8 mouse cellular contexts compared by ENCODE assay signal in the genomic region with DNA sequence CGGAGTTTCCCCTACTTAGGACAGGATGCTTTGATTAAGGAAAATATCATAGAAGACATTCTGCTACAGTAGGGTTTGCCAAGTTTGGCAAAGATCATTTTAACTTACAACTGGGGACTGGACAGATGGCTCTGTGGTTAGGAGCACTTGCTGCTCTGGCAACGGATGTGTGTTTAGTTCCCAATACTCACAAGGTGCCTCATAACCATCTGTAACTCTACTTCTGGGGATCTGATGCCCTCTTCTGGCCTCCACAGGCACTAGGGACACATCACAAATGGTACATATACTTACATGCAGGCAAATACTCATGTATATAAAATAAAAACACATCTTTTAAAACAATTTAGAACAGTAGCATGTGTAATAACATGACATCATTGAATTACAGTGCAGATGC. TPM values are rescaled to one million over a fixed set of nuclear protein-coding genes. Genes with fewer than 3 reads are reported as not detected.
DNase-seq lines count a peak whose midpoint lies in the region; TF ChIP-seq lines count a peak whose summit lies in the region.

No protein-coding gene starts in this region.

- H3K27me3 ChIP-seq in splenic B cell, adult 2 months (ENCODE audit: control insufficient read depth, insufficient read depth, low read length, poor library complexity, severe bottlenecking), result no peaks in the 10 kb centered on the region

- peak; percentile 31 for DNase-seq in gastrocnemius, adult 2 months
- DNase-seq in gastrocnemius, adult 8-10 months (ENCODE audit: low spot score in 2 of 2), result no peak
- DNase-seq in ovary, postnatal 36 days (ENCODE audit: low spot score), result peak; percentile 21
- no peak for DNase-seq in ovary, postnatal 10 days (ENCODE audit: low spot score)
- DNase-seq in layer of hippocampus, adult 11-12 months (ENCODE audit: low spot score), result peak; percentile 30
- peak; percentile 2 for DNase-seq in splenic B cell, adult 2 months (ENCODE audit: low read depth, low spot score)
- DNase-seq in yolk sac, embryonic 10.5 days (ENCODE audit: low spot score), result no peak

- H3K36me3 ChIP-seq in splenic B cell, adult 2 months (ENCODE audit: control insufficient read depth, insufficient read depth, low read length, poor library complexity, severe bottlenecking), result no peaks in the 10 kb centered on the region

- no peak overlapping the region for H3K27ac ChIP-seq in gastrocnemius, adult 2 months
- no peak overlapping the region for H3K27ac ChIP-seq in cortical plate, adult 2 months (ENCODE audit: insufficient read depth, low read length)

- H3K4me1 ChIP-seq in cortical plate, adult 2 months (ENCODE audit: control insufficient read depth, insufficient read depth, low read length), result no peaks in the 10 kb centered on the region

- TF ChIP-seq POLR2A in cortical plate, adult 2 months (IDR thresholded peaks at IDR 0.05; ENCODE audit: extremely low read depth, insufficient read depth, low read length), result no peak

- TF ChIP-seq CTCF in gastrocnemius, adult 2 months (IDR thresholded peaks at IDR 0.05), result peak; percentile 64
- peak; percentile 55 for TF ChIP-seq CTCF in cortical plate, adult 2 months (IDR thresholded peaks at IDR 0.05; ENCODE audit: extremely low read depth, insufficient read depth, low read length)

- no peak overlapping the region for H3K4me3 ChIP-seq in gastrocnemius, adult 2 months
- no peak overlapping the region for H3K4me3 ChIP-seq in cortical plate, adult 2 months (ENCODE audit: insufficient read depth, low read length)

- intact Hi-C loops in gastrocnemius, adult 2 months (cut with DNase I), result loop anchor here (1.0 kb wide), 1 partner anchor 103 kb away; no protein-coding TSS in a partner anchor

RNA-seq across cellular contexts. Expression of gene Rnf212b, which starts 3.9 kb away (rescaled TPM):
- total RNA-seq in gastrocnemius, adult 2 months (2021), result 1 to 10 TPM; 1.0 to 5.0 TPM
- 1 to 10 TPM; 2.2 to 3.2 (median 2.5) TPM for total RNA-seq in gastrocnemius, adult 8-10 months (2022)
- not detected in 2 replicates for polyA plus RNA-seq in cortical plate, adult 2 months (2012; rRNA removed)

RNA-seq across cellular contexts. Expression of gene Slc7a8, which starts 36.0 kb away (rescaled TPM):
- 10 to 100 TPM; 21.4 to 23.6 TPM for total RNA-seq in gastrocnemius, adult 2 months (2021)
- total RNA-seq in gastrocnemius, adult 8-10 months (2022), result 10 to 100 TPM; 11.3 to 17.4 (median 12.2) TPM
- polyA plus RNA-seq in cortical plate, adult 2 months (2012; rRNA removed), result 51.3 and 54.7 TPM in 2 replicates

RNA-seq across cellular contexts. Expression of gene Homez, which starts 53.0 kb away (rescaled TPM):
- total RNA-seq in gastrocnemius, adult 2 months (2021), result 1 to 10 TPM; 3.0 to 5.2 TPM
- total RNA-seq in gastrocnemius, adult 8-10 months (2022), result 1 to 10 TPM; 3.3 to 7.6 (median 5.2) TPM
- 9.6 TPM in 2 replicates for polyA plus RNA-seq in cortical plate, adult 2 months (2012; rRNA removed)

RNA-seq across cellular contexts. Expression of gene Ppp1r3e, which starts 59.6 kb away (rescaled TPM):
- total RNA-seq in gastrocnemius, adult 2 months (2021), result 1 to 10 TPM; 2.6 to 3.5 TPM
- 1 to 10 TPM; 3.6 to 5.3 (median 4.0) TPM for total RNA-seq in gastrocnemius, adult 8-10 months (2022)
- polyA plus RNA-seq in cortical plate, adult 2 months (2012; rRNA removed), result 15.7 and 16.1 TPM in 2 replicates

Comparison
In these comparisons a context has a peak if more than half of its experiments do, and no peak if none do; other contexts are left out.
1. DNase-seq: peak in gastrocnemius, adult 2 months (single experiment), ovary, postnatal 36 days (single experiment), layer of hippocampus, adult 11-12 months (single experiment) and splenic B cell, adult 2 months (single experiment); none in gastrocnemius, adult 8-10 months (0 of 2), ovary, postnatal 10 days (single experiment) and yolk sac, embryonic 10.5 days (single experiment).